Mouse (Mus musculus) left cerebral cortex, postnatal 14 days (tissue): ENCODE results near the gene Tspan31. TPM values are rescaled to one million over a fixed set of nuclear protein-coding genes. Genes with fewer than 3 reads are reported as not detected.

Source experiments
- total RNA-seq, 2 experiments: library from RNA; stranded (reverse); gene quantifications; 2 replicates each; pipeline ENCODE4 v1.2.3; 2021

Tspan31 gene
- total RNA-seq, 2 experiments from 2014 or later, result 67.1 to 74.5 TPM

Other genes starting within 250 kb of the Tspan31 start
- 10 to 100 TPM in 1 of 2 experiments, 1 to 10 TPM in 1; 7.7 to 11.3 TPM for gene Atp23, start 168.9 kb downstream of the Tspan31 start, total RNA-seq
- 10 to 100 TPM; 69.6 to 75.1 TPM for gene Ctdsp2, start 91.5 kb downstream of the Tspan31 start, total RNA-seq
- gene Avil, start 69.6 kb downstream of the Tspan31 start, total RNA-seq, result under 1 TPM; 0.29 to 0.40 TPM
- gene Tsfm, start 39.4 kb downstream of the Tspan31 start, total RNA-seq, result 10 to 100 TPM; 27.7 to 28.2 TPM
- 10 to 100 TPM; 10.3 to 11.1 TPM for gene Mettl1, start 28.9 kb downstream of the Tspan31 start, total RNA-seq
- gene Eef1akmt3, start 28.8 kb downstream of the Tspan31 start, total RNA-seq, result under 1 TPM in 1 of 2 experiments, not detected in 1; 0.19 TPM
- under 1 TPM; 0.59 to 0.61 TPM for gene Cyp27b1, start 22.0 kb downstream of the Tspan31 start, total RNA-seq
- 10 to 100 TPM; 32.7 to 35.1 TPM for gene March9, start 10.1 kb downstream of the Tspan31 start, total RNA-seq
- 100 to 1,000 TPM in 1 of 2 experiments, 10 to 100 TPM in 1; 88.3 to 106 TPM for gene Cdk4, start 6.7 kb downstream of the Tspan31 start, total RNA-seq
- gene Agap2, start 5.0 kb upstream of the Tspan31 start, total RNA-seq, result 100 to 1,000 TPM; 704 to 706 TPM
- gene Os9, start 50.9 kb upstream of the Tspan31 start, total RNA-seq, result 100 to 1,000 TPM; 111 to 116 TPM
- 100 to 1,000 TPM; 108 to 110 TPM for gene B4galnt1, start 95.0 kb upstream of the Tspan31 start, total RNA-seq
- 1 to 10 TPM; 1.1 to 1.4 TPM for gene Slc26a10, start 110.4 kb upstream of the Tspan31 start, total RNA-seq
- 100 to 1,000 TPM in 1 of 2 experiments, 10 to 100 TPM in 1; 92.9 to 103 TPM for gene Arhgef25, start 119.8 kb upstream of the Tspan31 start, total RNA-seq
- gene Dtx3, start 125.5 kb upstream of the Tspan31 start, total RNA-seq, result 100 to 1,000 TPM; 202 to 203 TPM
- 10 to 100 TPM; 63.6 to 78.9 TPM for gene Pip4k2c, start 141.3 kb upstream of the Tspan31 start, total RNA-seq
- 100 to 1,000 TPM; 581 to 593 TPM for gene Kif5a, start 193.1 kb upstream of the Tspan31 start, total RNA-seq
- gene Dctn2, start 196.1 kb upstream of the Tspan31 start, total RNA-seq, result 100 to 1,000 TPM; 308 to 321 TPM
- 10 to 100 TPM; 41.2 to 44.7 TPM for gene Mbd6, start 218.8 kb upstream of the Tspan31 start, total RNA-seq
- 10 to 100 TPM; 59.1 to 61.5 TPM for gene Mars, start 241.5 kb upstream of the Tspan31 start, total RNA-seq